Mouse (Mus musculus) C2C12 (cell line): ENCODE measurements around the gene Cyp2g1. TPM values are rescaled to one million over a fixed set of nuclear protein-coding genes. Genes with fewer than 3 reads are reported as not detected.
"Not testable (repeated sequence)": the region's sequence is repeated elsewhere in the genome, so short reads cannot be mapped to it uniquely, and the experiment has no call there.

Experiments used
- H3K27me3 ChIP-seq: one replicate; pipeline ENCODE4 v1.6.1; 2011; ENCODE audit not compliant: control insufficient read depth, insufficient read depth, insufficient read length
- H3K36me3 ChIP-seq: one replicate; pipeline ENCODE4 v1.6.1; 2011; ENCODE audit not compliant: control insufficient read depth, insufficient read depth
- H3K4me3 ChIP-seq: one replicate; pipeline ENCODE4 v1.5.1; 2011; ENCODE audit warnings: mild to moderate bottlenecking, control low read depth; ENCODE audit not compliant: poor library complexity, insufficient read depth, severe bottlenecking
- H3K79me2 ChIP-seq: one replicate; pipeline ENCODE4 v1.6.1; 2011; ENCODE audit not compliant: control insufficient read depth, insufficient read depth
- H3K79me3 ChIP-seq: one replicate; pipeline ENCODE4 v1.6.1; 2011; ENCODE audit warnings: low read depth, control low read depth
- H3ac ChIP-seq: one replicate; pipeline ENCODE3; 2011; ENCODE audit warnings: low read depth; ENCODE audit not compliant: control insufficient read depth, insufficient read length
- CEBPB ChIP-seq: IDR thresholded peaks from one replicate; pipeline ENCODE4 v1.6.1; 2011; ENCODE audit warnings: low read depth, mild to moderate bottlenecking, control low read depth, moderate library complexity
- CTCF ChIP-seq: IDR thresholded peaks from one replicate; pipeline ENCODE4 v1.5.1; 2011; ENCODE audit not compliant: control insufficient read depth, insufficient read depth, insufficient read length
- FOSL1 ChIP-seq: IDR thresholded peaks from one replicate; pipeline ENCODE4 v1.8.0; 2011; ENCODE audit warnings: mild to moderate bottlenecking, low read length; ENCODE audit not compliant: poor library complexity, insufficient read depth, severe bottlenecking
- MAX ChIP-seq: IDR thresholded peaks from one replicate; pipeline ENCODE4 v1.6.1; 2011; ENCODE audit warnings: mild to moderate bottlenecking, control low read depth
- MYOD1 ChIP-seq: IDR thresholded peaks from one replicate; pipeline ENCODE4 v1.6.1; 2011; ENCODE audit warnings: low read depth; ENCODE audit not compliant: control insufficient read depth, insufficient read length
- MYOG ChIP-seq: IDR thresholded peaks from one replicate; pipeline ENCODE4 v1.6.1; 2011; ENCODE audit not compliant: control insufficient read depth, insufficient read length; ENCODE audit errors: extremely low read depth
- USF1 ChIP-seq: IDR thresholded peaks from one replicate; pipeline ENCODE4 v1.6.1; 2011; ENCODE audit warnings: low read depth, mild to moderate bottlenecking, control low read depth, moderate library complexity
- polyA plus RNA-seq: library from polyadenylated mRNA; unstranded; fragments of >200 nt; fragmentation: generic; extraction: Trizol; gene quantifications from one replicate; pipeline ENCODE4 v1.2.1, GENCODE M21; 2012; ENCODE audit warnings: missing spikeins

Cyp2g1 gene
- polyA plus RNA-seq, 1 experiment, result not detected

DNA sequence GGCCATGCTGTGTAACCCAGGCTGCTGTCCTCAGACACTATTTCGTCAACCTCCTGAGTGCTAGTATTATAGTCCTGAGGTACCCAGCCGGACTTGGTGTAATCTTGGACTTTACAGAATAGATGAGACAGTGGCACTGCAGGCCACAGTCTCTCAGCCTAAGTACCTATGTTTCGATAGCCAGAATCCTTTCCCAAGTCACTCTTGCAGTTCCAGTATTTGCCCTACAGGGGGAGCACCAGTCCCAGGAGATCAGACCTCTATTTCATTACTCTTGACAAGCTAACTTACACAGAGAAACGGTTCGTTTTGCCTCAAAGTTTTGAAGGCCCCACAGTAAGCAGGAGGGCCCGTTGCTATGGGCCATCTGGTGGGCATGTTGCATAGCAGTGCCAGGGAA is 30.2 kb upstream of the Cyp2g1 start:
- Histone ChIP-seq H3K79me3 (no peaks in the 10 kb centered on the region), H3K79me2 (no peaks in the 10 kb centered on the region), H3K36me3 (no peaks in the 10 kb centered on the region), H3K27me3 (no peaks in the 10 kb centered on the region), H3K4me3 (no peak overlapping the region), H3ac (no peak overlapping the region)
- TF ChIP-seq USF1 (no peak), CTCF (no peak), CEBPB (no peak), MYOD1 (no peak), MYOG (no peak), FOSL1 (no peak), MAX (no peak)

DNA sequence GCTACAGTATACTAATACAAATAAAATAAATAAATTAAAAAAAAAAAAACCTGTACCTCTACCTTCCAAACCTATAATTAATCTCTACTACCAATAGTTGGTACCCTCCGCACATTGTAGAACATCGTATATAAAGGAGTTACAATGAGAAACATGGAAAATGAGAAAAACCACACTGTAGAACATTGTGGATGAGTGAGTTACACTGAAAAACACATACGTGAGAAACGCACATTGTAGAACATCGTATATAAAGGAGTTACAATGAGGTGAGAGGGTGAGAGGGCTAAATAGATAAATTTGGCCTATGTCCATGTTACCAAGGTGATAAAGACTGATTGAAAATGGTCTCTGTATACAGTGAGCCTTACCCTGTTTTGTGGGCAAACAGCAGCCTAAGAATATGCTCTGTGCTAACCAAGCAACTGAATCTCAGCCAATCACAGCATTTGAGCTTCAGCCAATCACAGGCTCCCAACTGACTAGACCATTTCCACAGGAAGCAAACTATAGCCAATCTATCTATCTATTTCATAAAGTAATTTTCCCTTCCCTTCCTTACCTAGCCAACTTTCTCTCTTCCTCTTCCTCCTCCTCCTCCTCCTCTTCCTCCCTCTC is 28.8 kb upstream of the Cyp2g1 start:
- H3K79me2 ChIP-seq, result no peaks in the 10 kb centered on the region
- H3ac ChIP-seq, result no peak overlapping the region
- no peaks in the 10 kb centered on the region for H3K36me3 ChIP-seq
- H3K79me3 ChIP-seq, result no peaks in the 10 kb centered on the region
- TF ChIP-seq MYOD1 (no peak), CTCF (no peak), CEBPB (no peak), USF1 (no peak), FOSL1 (no peak), MYOG (no peak), MAX (no peak)
- no peak overlapping the region for H3K4me3 ChIP-seq
- H3K27me3 ChIP-seq, result no peaks in the 10 kb centered on the region

- no peaks in the 10 kb centered on the region for H3K36me3 ChIP-seq
- H3K4me3 ChIP-seq, result no peak overlapping the region
- TF ChIP-seq MYOD1, result no peak
- no peak for TF ChIP-seq FOSL1
- no peak for TF ChIP-seq MYOG
- TF ChIP-seq CEBPB, result no peak
- no peak for TF ChIP-seq MAX
- no peak for TF ChIP-seq USF1
- TF ChIP-seq CTCF, result no peak
- H3K79me3 ChIP-seq, result no peaks in the 10 kb centered on the region
- no peaks in the 10 kb centered on the region for H3K27me3 ChIP-seq
- H3ac ChIP-seq, result no peak overlapping the region
- no peaks in the 10 kb centered on the region for H3K79me2 ChIP-seq
These were observed 28.2 kb upstream of the Cyp2g1 start for GRCm38 (mm10) chr7:26780510-26780909.

DNA sequence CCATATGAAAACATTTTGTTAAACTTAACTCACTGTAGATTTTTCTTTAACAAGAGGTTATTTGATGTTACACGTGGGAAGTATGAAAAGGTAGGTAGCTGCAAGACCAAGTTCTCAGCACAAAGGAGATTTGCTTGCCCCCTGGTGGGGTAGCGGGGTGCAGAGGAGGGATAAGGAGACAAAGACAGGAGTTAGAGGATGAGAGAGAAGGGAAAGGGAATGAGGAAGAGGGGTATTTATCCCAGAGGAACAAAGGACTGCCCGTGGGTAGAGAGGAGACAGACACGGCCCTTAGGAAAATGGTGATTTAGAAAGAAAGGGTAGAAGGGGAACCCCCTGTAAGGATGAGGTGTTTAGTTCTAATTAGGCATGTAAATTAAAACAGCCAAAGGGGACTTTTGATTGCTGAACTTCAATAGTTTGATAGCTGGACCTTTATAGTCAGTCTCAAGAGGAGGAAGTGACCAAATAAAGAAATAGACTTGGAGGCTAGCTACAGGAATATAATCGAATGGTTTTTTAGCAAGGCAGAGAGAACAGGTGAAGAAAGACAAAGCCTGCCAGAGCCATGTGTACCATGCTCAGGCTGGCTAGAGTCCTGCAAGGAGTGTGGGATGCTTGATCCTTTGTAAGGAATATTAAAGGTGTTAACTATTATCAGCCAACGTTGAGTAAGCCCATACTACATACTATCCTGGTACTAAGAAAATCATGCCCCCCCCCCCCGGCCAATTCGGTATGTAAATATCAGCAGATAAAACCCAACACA is 27.5 kb upstream of the Cyp2g1 start:
- no peaks in the 10 kb centered on the region for H3K79me3 ChIP-seq
- H3K36me3 ChIP-seq, result no peaks in the 10 kb centered on the region
- TF ChIP-seq MYOG (no peak), CEBPB (no peak), CTCF (no peak), FOSL1 (no peak), MYOD1 (no peak), USF1 (no peak), MAX (no peak)
- H3K27me3 ChIP-seq, result no peaks in the 10 kb centered on the region
- no peak overlapping the region for H3ac ChIP-seq
- no peaks in the 10 kb centered on the region for H3K79me2 ChIP-seq
- H3K4me3 ChIP-seq, result no peak overlapping the region

- TF ChIP-seq USF1 (no peak), CEBPB (no peak), MAX (no peak), CTCF (no peak), MYOG (no peak), FOSL1 (no peak), MYOD1 (no peak)
- H3K4me3 ChIP-seq, result no peak overlapping the region
- H3ac ChIP-seq, result no peak overlapping the region
- H3K79me3 ChIP-seq, result no peaks in the 10 kb centered on the region
- no peaks in the 10 kb centered on the region for H3K36me3 ChIP-seq
- no peaks in the 10 kb centered on the region for H3K27me3 ChIP-seq
- no peaks in the 10 kb centered on the region for H3K79me2 ChIP-seq
These were observed 26.9 kb upstream of the Cyp2g1 start for GRCm38 (mm10) chr7:26781767-26782131.

GRCm38 (mm10) chr7:26783163-26783562 is 25.5 kb upstream of the Cyp2g1 start:
- TF ChIP-seq MYOG (no peak), FOSL1 (no peak), MYOD1 (no peak), MAX (no peak), USF1 (no peak), CTCF (no peak), CEBPB (no peak)
- no peaks in the 10 kb centered on the region for H3K27me3 ChIP-seq
- no peak overlapping the region for H3K4me3 ChIP-seq
- H3K79me2 ChIP-seq, result no peaks in the 10 kb centered on the region
- H3ac ChIP-seq, result no peak overlapping the region
- H3K36me3 ChIP-seq, result no peaks in the 10 kb centered on the region
- H3K79me3 ChIP-seq, result no peaks in the 10 kb centered on the region

- H3K36me3 ChIP-seq, H3K79me2 ChIP-seq, H3K27me3 ChIP-seq, H3K4me3 ChIP-seq, H3ac ChIP-seq, H3K79me3 ChIP-seq: not testable (repeated sequence)
These were observed 22.7 kb upstream of the Cyp2g1 start for GRCm38 (mm10) chr7:26786013-26786412.
